Mouse (Mus musculus): ENCODE results near the gene Osbp. TPM values are rescaled to one million over a fixed set of nuclear protein-coding genes. Genes with fewer than 3 reads are reported as not detected.

Osbp gene
- polyA plus RNA-seq, 1 experiment from 2014 or later = 4.2 TPM

- no peak overlapping the region for H3K9ac ChIP-seq
- no peak overlapping the region for H3K4me3 ChIP-seq (replicated peaks)
- no peaks in the 10 kb centered on the region for H3K9me3 ChIP-seq (replicated peaks)
- H3K36me3 ChIP-seq = no peaks in the 10 kb centered on the region
- no peaks in the 10 kb centered on the region for H3K27me3 ChIP-seq
- no peaks in the 10 kb centered on the region for H3K4me1 ChIP-seq
- H3K4me2 ChIP-seq = no peak overlapping the region
- 89% methylated on average over 4 of the region's 4 CpGs for whole genome bisulfite sequencing
- H3K27ac ChIP-seq = no peak overlapping the region
- no peak for ATAC-seq (replicated peaks; ENCODE audit: low FRiP score)
These were observed 58.4 kb downstream of the Osbp start for GRCm38 (mm10) chr19:12024149-12024548.

- H3K9me3 ChIP-seq (replicated peaks) = no peaks in the 10 kb centered on the region
- no peak overlapping the region for H3K4me3 ChIP-seq (replicated peaks)
- H3K4me1 ChIP-seq = no peaks in the 10 kb centered on the region
- no peak overlapping the region for H3K4me2 ChIP-seq
- ATAC-seq (replicated peaks; ENCODE audit: low FRiP score) = no peak
- no peaks in the 10 kb centered on the region for H3K27me3 ChIP-seq
- WGBS = 89% methylated on average over 3 of the region's 3 CpGs
- H3K9ac ChIP-seq = no peak overlapping the region
- H3K27ac ChIP-seq = no peak overlapping the region
- no peaks in the 10 kb centered on the region for H3K36me3 ChIP-seq
These were observed 59.6 kb downstream of the Osbp start for GRCm38 (mm10) chr19:12025333-12025732.

GRCm38 (mm10) chr19:12026606-12027005 is 60.9 kb downstream of the Osbp start:
- Histone ChIP-seq H3K9me3 (replicated peaks) (no peaks in the 10 kb centered on the region), H3K27ac (no peak overlapping the region), H3K4me1 (no peaks in the 10 kb centered on the region), H3K4me2 (no peak overlapping the region), H3K36me3 (no peaks in the 10 kb centered on the region), H3K4me3 (replicated peaks) (no peak overlapping the region), H3K27me3 (no peaks in the 10 kb centered on the region), H3K9ac (no peak overlapping the region)
- 74% methylated on average over 2 of the region's 2 CpGs for WGBS
- no peak for ATAC-seq (replicated peaks; ENCODE audit: low FRiP score)

- no peaks in the 10 kb centered on the region for H3K4me1 ChIP-seq
- no peak overlapping the region for H3K4me2 ChIP-seq
- H3K9ac ChIP-seq = no peak overlapping the region
- no peak for ATAC-seq (replicated peaks; ENCODE audit: low FRiP score)
- H3K4me3 ChIP-seq (replicated peaks) = no peak overlapping the region
- H3K27ac ChIP-seq = no peak overlapping the region
- H3K36me3 ChIP-seq = no peaks in the 10 kb centered on the region
- H3K9me3 ChIP-seq (replicated peaks) = no peaks in the 10 kb centered on the region
- H3K27me3 ChIP-seq = no peaks in the 10 kb centered on the region
These were observed 72.0 kb downstream of the Osbp start for GRCm38 (mm10) chr19:12037727-12038126.

- ATAC-seq (replicated peaks; ENCODE audit: low FRiP score) = no peak
- 56% methylated on average over 2 of the region's 2 CpGs for WGBS
- Histone ChIP-seq H3K27me3 (no peaks in the 10 kb centered on the region), H3K4me1 (no peaks in the 10 kb centered on the region), H3K4me3 (replicated peaks) (no peak within 1 kb of the TSS), H3K9ac (no peak within 1 kb of the TSS), H3K4me2 (no peak within 1 kb of the TSS), H3K36me3 (no peaks in the 10 kb centered on the region), H3K9me3 (replicated peaks) (no peaks in the 10 kb centered on the region), H3K27ac (no peak within 1 kb of the TSS)
These were observed 75.5 kb downstream of the Osbp start, which contains the start of gene Olfr1423 for GRCm38 (mm10) chr19:12041217-12041616. Olfr1423 (minus strand) TSS chr19:12041317.

GRCm38 (mm10) chr19:12043163-12043562 is 77.4 kb downstream of the Osbp start:
- Histone ChIP-seq H3K4me1 (no peaks in the 10 kb centered on the region), H3K9ac (no peak overlapping the region), H3K36me3 (no peaks in the 10 kb centered on the region), H3K4me3 (replicated peaks) (no peak overlapping the region), H3K4me2 (no peak overlapping the region), H3K27ac (no peak overlapping the region), H3K27me3 (no peaks in the 10 kb centered on the region), H3K9me3 (replicated peaks) (no peaks in the 10 kb centered on the region)
- 93% methylated on average over 5 of the region's 5 CpGs for WGBS
- ATAC-seq (replicated peaks; ENCODE audit: low FRiP score) = no peak

Small RNA genes lying within 50 kb of the gene (microRNA-seq; reads per million reads assigned to microRNA genes)
- 4.1 reads per million, percentile 21 among the genes with 10 or more reads in this experiment for gene Mir6994

Other genes with a start within 250 kb of the Osbp start
- not detected in 2 replicates for gene Gif, start 218.4 kb upstream of the Osbp start, polyA plus RNA-seq (2015; fragmentation: Nextera tagmentation; extraction: Ambion mirVana)
- gene Mrpl16, start 195.6 kb upstream of the Osbp start, polyA plus RNA-seq (2015; fragmentation: Nextera tagmentation; extraction: Ambion mirVana) = 52.2 and 52.6 TPM in 2 replicates
- 20.4 TPM in 2 replicates for gene Stx3, start 146.5 kb upstream of the Osbp start, polyA plus RNA-seq (2015; fragmentation: Nextera tagmentation; extraction: Ambion mirVana)
- gene Olfr1417, start 126.7 kb upstream of the Osbp start, polyA plus RNA-seq (2015; fragmentation: Nextera tagmentation; extraction: Ambion mirVana) = not detected in 2 replicates
- gene Olfr1418, start 104.9 kb upstream of the Osbp start, polyA plus RNA-seq (2015; fragmentation: Nextera tagmentation; extraction: Ambion mirVana) = not detected in 2 replicates
- gene Olfr1419, start 90.8 kb upstream of the Osbp start, polyA plus RNA-seq (2015; fragmentation: Nextera tagmentation; extraction: Ambion mirVana) = not detected in 2 replicates
- 0.16 TPM in 1 of 2 replicates, not detected in the other for gene Olfr1420, start 79.4 kb upstream of the Osbp start, polyA plus RNA-seq (2015; fragmentation: Nextera tagmentation; extraction: Ambion mirVana)
- 19.3 and 20.1 TPM in 2 replicates for gene Patl1, start 53.5 kb upstream of the Osbp start, polyA plus RNA-seq (2015; fragmentation: Nextera tagmentation; extraction: Ambion mirVana)
- gene Olfr1423, start 75.4 kb downstream of the Osbp start, polyA plus RNA-seq (2015; fragmentation: Nextera tagmentation; extraction: Ambion mirVana) = not detected in 2 replicates
- gene Olfr1424, start 96.7 kb downstream of the Osbp start, polyA plus RNA-seq (2015; fragmentation: Nextera tagmentation; extraction: Ambion mirVana) = not detected in 2 replicates
- not detected in 2 replicates for gene Olfr1425, start 111.8 kb downstream of the Osbp start, polyA plus RNA-seq (2015; fragmentation: Nextera tagmentation; extraction: Ambion mirVana)
- gene Olfr1426, start 126.1 kb downstream of the Osbp start, polyA plus RNA-seq (2015; fragmentation: Nextera tagmentation; extraction: Ambion mirVana) = not detected in 2 replicates
- not detected in 2 replicates for gene Olfr1427, start 137.4 kb downstream of the Osbp start, polyA plus RNA-seq (2015; fragmentation: Nextera tagmentation; extraction: Ambion mirVana)
- not detected in 2 replicates for gene Olfr1428, start 150.0 kb downstream of the Osbp start, polyA plus RNA-seq (2015; fragmentation: Nextera tagmentation; extraction: Ambion mirVana)
- not detected in 2 replicates for gene Olfr76, start 157.3 kb downstream of the Osbp start, polyA plus RNA-seq (2015; fragmentation: Nextera tagmentation; extraction: Ambion mirVana)
- gene Olfr1555-ps1, start 204.2 kb downstream of the Osbp start, polyA plus RNA-seq (2015; fragmentation: Nextera tagmentation; extraction: Ambion mirVana) = not detected in 2 replicates
- not detected in 2 replicates for gene Olfr1431, start 234.7 kb downstream of the Osbp start, polyA plus RNA-seq (2015; fragmentation: Nextera tagmentation; extraction: Ambion mirVana)

Measured in kidney, embryonic 15.5 days (tissue).